Mouse (Mus musculus): ENCODE data around the gene Ablim1. TPM values are rescaled to one million over a fixed set of nuclear protein-coding genes. Genes with fewer than 3 reads are reported as not detected.

Ablim1 gene
- polyA plus RNA-seq, 1 experiment from 2014 or later: 116 TPM

DNA sequence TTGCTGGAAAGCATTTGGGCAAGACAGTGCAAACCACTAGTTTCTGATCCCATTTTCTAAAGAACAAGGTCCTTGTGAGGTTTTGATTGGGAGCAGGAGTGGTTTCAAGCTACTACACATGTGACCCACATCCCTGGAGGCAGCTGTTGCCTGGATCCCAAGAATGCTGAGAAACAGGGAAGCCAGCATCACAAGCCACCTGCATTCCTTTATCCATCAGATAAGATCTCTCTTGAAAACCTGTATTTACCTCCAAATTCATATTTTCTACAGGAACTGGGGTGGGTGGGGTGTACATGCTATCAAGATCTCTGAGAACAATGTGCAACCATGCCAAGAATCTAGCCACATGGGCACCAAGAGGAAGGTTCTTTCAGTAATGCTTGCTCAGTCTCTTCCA, 139.6 kb downstream of the Ablim1 start:
- Histone ChIP-seq H3K4me1 (peaks cover 14% of the 10 kb centered on the region), H3K4me3 (no peak overlapping the region), H3K27me3 (no peaks in the 10 kb centered on the region), H3K27ac (0 out of 2 replicates have a peak overlapping the region, but pooled peaks have one; percentile 43), H3K9ac (no peak overlapping the region), H3K9me3 (no peaks in the 10 kb centered on the region), H3K4me2 (no peak overlapping the region), H3K36me3 (no peaks in the 10 kb centered on the region)
- ATAC-seq (ENCODE audit: insufficient number of reproducible peaks, low FRiP score, low TSS enrichment, low read depth): no peak

DNA sequence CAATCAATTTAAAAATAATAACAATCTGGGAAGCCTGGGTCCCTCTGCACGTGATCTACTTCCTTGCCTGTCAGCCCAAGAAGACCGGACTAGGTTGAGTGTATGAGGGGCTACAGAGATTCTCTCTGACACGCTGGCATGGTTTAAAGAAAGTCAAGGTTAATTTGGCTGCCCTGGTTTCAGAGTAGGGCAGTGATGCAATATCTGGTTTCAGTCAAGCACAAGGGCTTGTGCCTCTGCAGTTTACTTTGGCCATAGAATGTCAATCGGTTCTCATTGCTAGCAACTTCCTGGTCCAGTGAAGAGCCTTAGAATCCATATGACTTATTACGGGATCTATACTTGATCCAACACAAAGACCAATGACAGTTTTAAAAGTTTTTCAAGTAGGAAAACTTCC, 140.2 kb downstream of the Ablim1 start:
- H3K27ac ChIP-seq: 0 out of 2 replicates have a peak overlapping the region, but pooled peaks have one; percentile 43
- 68% methylated on average over 5 of the region's 5 CpGs for WGBS
- H3K4me2 ChIP-seq: no peak overlapping the region
- peaks cover 11% of the 10 kb centered on the region for H3K4me1 ChIP-seq
- no peak for ATAC-seq (ENCODE audit: insufficient number of reproducible peaks, low FRiP score, low TSS enrichment, low read depth)
- no peak overlapping the region for H3K4me3 ChIP-seq
- H3K27me3 ChIP-seq: no peaks in the 10 kb centered on the region
- no peaks in the 10 kb centered on the region for H3K36me3 ChIP-seq
- no peaks in the 10 kb centered on the region for H3K9me3 ChIP-seq
- no peak overlapping the region for H3K9ac ChIP-seq

DNA sequence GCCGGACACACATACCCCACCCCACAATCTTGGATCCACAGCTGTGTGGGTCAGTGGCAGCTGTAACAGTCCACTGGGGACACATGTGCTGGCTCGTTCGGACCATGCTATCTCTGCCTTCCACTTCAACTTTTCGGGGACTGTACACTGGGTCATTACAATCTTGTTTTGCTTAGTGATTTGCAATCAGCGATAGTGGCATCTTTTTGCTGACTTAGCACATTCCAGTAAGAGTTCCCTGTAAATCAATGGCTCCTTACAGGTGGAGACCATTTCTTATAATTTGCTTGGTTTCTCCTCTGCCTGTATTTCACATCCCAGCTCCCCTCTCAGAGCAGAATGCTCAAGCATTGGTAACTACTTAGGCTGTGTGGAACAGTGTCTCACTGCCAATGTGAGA, 140.7 kb downstream of the Ablim1 start:
- 0 out of 2 replicates have a peak, but pooled peaks cover 6% of the 10 kb centered on the region for H3K4me1 ChIP-seq
- H3K4me3 ChIP-seq: no peak overlapping the region
- no peak overlapping the region for H3K27ac ChIP-seq
- H3K9me3 ChIP-seq: no peaks in the 10 kb centered on the region
- ATAC-seq (ENCODE audit: insufficient number of reproducible peaks, low FRiP score, low TSS enrichment, low read depth): no peak
- H3K36me3 ChIP-seq: no peaks in the 10 kb centered on the region
- WGBS: 79% methylated on average over 5 of the region's 5 CpGs
- no peak overlapping the region for H3K9ac ChIP-seq
- H3K27me3 ChIP-seq: no peaks in the 10 kb centered on the region
- no peak overlapping the region for H3K4me2 ChIP-seq

DNA sequence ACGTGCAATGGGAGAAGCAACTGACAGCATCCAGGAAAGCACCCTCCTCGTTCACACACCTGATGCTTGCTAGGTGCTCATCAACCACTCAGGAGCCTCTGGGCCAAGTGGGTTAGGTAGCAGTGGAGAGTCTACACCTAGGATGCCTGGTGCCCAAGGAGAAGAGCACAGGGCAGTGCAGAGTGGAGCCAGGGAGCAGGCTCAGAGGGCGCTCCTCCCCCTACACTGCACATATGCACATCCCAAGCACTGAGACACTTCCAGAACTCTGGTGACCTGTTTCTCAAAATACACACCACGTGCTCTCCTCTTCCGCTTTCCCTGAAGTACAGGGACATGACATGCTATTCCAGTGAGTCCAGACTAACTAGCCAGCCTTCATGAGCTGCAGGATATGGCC, 142.4 kb downstream of the Ablim1 start:
- Histone ChIP-seq H3K4me2 (no peak overlapping the region), H3K27me3 (no peaks in the 10 kb centered on the region), H3K27ac (no peak overlapping the region), H3K9me3 (no peaks in the 10 kb centered on the region), H3K9ac (no peak overlapping the region), H3K36me3 (no peaks in the 10 kb centered on the region), H3K4me3 (no peak overlapping the region), H3K4me1 (0 out of 2 replicates have a peak, but pooled peaks cover 6% of the 10 kb centered on the region)
- no peak for ATAC-seq (ENCODE audit: insufficient number of reproducible peaks, low FRiP score, low TSS enrichment, low read depth)
- 85% methylated on average over 5 of the region's 5 CpGs for WGBS

DNA sequence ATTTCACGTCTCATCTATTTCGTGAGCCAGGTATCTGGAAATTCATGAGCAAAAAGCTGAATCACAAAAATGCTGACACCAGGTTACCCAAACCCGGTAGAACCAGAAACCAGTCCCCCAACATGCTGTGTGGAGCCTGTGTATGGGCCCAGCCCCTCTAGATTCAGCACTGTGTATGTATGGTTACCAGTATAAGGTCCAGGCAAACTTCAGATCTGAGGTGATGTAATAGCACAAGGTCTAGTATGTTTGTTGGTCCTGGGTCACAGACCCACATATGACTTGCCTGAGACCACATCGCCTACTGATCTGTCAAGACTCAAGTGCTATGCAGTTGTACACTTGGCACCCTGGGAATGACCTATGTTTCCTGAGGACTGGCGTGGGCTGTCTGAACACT, 143.8 kb downstream of the Ablim1 start:
- Histone ChIP-seq H3K4me3 (no peak overlapping the region), H3K4me2 (no peak overlapping the region), H3K4me1 (0 out of 2 replicates have a peak, but pooled peaks cover 6% of the 10 kb centered on the region), H3K27me3 (no peaks in the 10 kb centered on the region), H3K9ac (no peak overlapping the region), H3K36me3 (no peaks in the 10 kb centered on the region), H3K9me3 (no peaks in the 10 kb centered on the region), H3K27ac (no peak overlapping the region)
- WGBS: 81% methylated on average over 5 of the region's 5 CpGs
- ATAC-seq (ENCODE audit: insufficient number of reproducible peaks, low FRiP score, low TSS enrichment, low read depth): no peak

DNA sequence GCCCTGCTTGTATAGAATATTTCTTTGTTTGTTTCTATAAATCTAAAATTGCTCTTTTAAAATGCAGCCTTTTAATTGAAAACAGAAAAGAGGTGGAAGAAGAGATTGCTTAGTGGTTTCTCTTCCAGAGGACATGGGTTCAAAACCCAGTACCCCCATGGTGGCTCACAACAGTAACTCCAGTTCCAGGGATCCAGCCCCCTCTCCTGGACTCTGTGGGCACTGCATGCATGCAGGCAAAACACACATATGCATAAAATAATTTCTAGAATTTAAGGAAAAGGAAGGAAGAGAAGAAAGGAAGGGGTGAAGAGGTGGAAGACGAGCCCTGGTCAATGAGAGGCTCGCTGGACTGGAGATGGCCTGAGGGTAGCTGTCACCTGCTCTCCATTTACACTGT, 145.2 kb downstream of the Ablim1 start:
- 78% methylated on average over 2 of the region's 2 CpGs for WGBS
- Histone ChIP-seq H3K4me2 (no peak overlapping the region), H3K27me3 (no peaks in the 10 kb centered on the region), H3K9me3 (no peaks in the 10 kb centered on the region), H3K4me3 (no peak overlapping the region), H3K9ac (no peak overlapping the region), H3K36me3 (no peaks in the 10 kb centered on the region), H3K4me1 (0 out of 2 replicates have a peak, but pooled peaks cover 5% of the 10 kb centered on the region), H3K27ac (no peak overlapping the region)
- ATAC-seq (ENCODE audit: insufficient number of reproducible peaks, low FRiP score, low TSS enrichment, low read depth): no peak

DNA sequence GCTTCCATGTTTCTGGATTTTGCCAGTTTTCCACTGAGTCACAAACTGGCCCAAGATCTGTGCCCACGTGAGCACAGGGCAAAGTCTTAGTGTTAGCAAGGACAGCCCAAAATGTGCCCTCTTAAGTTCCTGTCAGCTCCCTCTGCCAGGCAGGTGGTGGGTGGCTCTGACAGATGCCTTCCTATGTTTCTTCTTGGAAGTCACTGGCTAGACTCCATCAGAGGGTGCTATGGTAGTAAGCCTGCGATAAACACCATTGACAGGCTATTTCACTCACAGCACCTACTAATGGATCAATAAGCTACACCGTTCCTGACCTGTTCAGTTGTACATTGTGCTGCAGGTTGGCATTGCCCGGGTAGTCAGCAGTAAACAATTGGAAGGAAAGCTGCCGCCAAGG, 147.0 kb downstream of the Ablim1 start:
- H3K4me2 ChIP-seq: no peak overlapping the region
- peaks cover 4% of the 10 kb centered on the region; the same call in 1 of the 2 replicates for H3K4me1 ChIP-seq
- no peak for ATAC-seq (ENCODE audit: insufficient number of reproducible peaks, low FRiP score, low TSS enrichment, low read depth)
- no peak overlapping the region for H3K27ac ChIP-seq
- H3K4me3 ChIP-seq: no peak overlapping the region
- no peaks in the 10 kb centered on the region for H3K27me3 ChIP-seq
- no peaks in the 10 kb centered on the region for H3K9me3 ChIP-seq
- no peaks in the 10 kb centered on the region for H3K36me3 ChIP-seq
- 82% methylated on average over 5 of the region's 5 CpGs for WGBS
- H3K9ac ChIP-seq: no peak overlapping the region

DNA sequence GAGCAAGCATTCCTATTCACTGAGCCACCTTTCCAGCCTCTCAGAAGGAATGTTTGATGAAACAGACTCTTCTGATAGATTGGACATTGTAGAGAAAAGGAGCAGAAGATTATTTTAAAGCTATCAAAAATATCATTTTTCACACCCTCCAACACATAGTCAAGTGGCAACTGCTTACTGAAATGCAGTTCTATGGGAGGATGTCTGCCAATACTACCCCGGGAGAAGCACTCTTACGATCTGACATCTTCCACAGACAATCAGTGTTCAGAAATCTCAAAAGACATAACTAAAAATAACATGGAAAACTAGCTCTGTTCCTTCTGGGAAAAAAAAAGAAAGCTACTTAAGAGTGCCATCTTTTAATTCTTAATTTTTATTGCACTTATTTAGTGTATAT, 149.8 kb downstream of the Ablim1 start:
- Histone ChIP-seq H3K4me1 (peaks cover 9% of the 10 kb centered on the region), H3K9me3 (no peaks in the 10 kb centered on the region), H3K27ac (no peak overlapping the region), H3K36me3 (no peaks in the 10 kb centered on the region), H3K4me3 (no peak overlapping the region), H3K9ac (no peak overlapping the region), H3K27me3 (no peaks in the 10 kb centered on the region), H3K4me2 (no peak overlapping the region)
- WGBS: 80% methylated on average over 2 of the region's 2 CpGs
- ATAC-seq (ENCODE audit: insufficient number of reproducible peaks, low FRiP score, low TSS enrichment, low read depth): no peak

DNA sequence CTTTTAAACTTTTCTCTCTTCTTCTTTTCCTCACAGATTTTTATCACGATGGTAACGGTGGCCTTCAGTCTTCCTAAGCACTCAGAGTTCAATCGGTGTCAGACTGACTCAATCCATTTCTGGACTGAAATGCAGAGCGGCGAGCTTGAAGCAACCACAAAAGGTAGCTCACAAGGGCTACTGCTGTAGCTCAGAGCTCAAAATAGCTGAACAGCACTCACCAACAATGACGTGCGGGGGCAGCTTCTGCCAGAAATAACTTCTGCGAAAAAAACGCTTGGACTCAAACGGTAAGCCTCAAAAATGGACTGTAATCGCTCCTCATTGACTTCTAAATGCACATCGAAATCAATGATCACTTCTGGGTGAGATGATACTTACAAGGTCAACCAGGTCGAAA, 151.4 kb downstream of the Ablim1 start:
- Histone ChIP-seq H3K27ac (no peak overlapping the region), H3K4me1 (peaks cover 9% of the 10 kb centered on the region), H3K36me3 (no peaks in the 10 kb centered on the region), H3K4me2 (no peak overlapping the region), H3K9ac (no peak overlapping the region), H3K27me3 (no peaks in the 10 kb centered on the region), H3K4me3 (no peak overlapping the region), H3K9me3 (no peaks in the 10 kb centered on the region)
- 81% methylated on average over 13 of the region's 13 CpGs for WGBS
- ATAC-seq (ENCODE audit: insufficient number of reproducible peaks, low FRiP score, low TSS enrichment, low read depth): no peak

DNA sequence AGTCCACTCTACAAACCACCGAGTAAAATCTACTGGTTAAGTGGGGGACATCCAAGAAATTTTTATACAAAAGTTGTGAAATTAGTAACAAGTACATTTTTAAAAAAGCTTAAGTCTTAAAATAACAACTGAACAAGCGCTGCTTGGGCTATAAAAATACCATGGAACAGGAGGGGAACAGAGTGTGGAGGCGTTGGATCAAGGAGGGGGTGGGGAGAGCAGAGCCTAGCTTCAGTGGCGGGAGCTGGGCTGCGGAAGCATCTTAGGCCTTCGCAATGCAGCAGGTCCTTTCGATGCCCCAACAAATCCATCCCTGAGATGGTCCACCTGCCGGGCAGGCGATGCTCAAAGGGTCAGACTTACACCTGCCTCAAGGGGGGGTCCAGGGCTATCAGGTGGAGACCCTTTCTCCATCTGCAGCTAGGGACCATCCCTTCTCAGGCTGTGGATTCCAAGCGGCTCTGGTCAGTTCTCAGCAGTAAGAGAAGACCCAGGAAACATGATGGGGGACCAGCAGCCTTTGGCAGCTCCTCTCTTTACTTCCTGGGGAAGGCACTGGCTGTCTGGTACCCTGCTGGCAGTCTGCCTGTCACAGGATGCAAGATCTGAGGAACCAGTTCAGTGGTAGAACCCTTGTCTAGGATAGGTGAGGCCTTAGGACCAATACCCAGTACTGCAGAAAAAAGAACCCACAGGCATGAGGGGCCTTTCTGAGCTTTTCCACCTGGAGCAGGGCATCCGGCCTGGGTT, 152.6 kb downstream of the Ablim1 start:
- H3K4me1 ChIP-seq: peaks cover 16% of the 10 kb centered on the region
- ATAC-seq (ENCODE audit: insufficient number of reproducible peaks, low FRiP score, low TSS enrichment, low read depth): no peak
- no peak overlapping the region for H3K27ac ChIP-seq
- 67% methylated on average over 11 of the region's 11 CpGs for WGBS
- H3K27me3 ChIP-seq: no peaks in the 10 kb centered on the region
- H3K4me2 ChIP-seq: no peak overlapping the region
- no peak overlapping the region for H3K9ac ChIP-seq
- no peaks in the 10 kb centered on the region for H3K36me3 ChIP-seq
- H3K9me3 ChIP-seq: no peaks in the 10 kb centered on the region
- no peak overlapping the region for H3K4me3 ChIP-seq

DNA sequence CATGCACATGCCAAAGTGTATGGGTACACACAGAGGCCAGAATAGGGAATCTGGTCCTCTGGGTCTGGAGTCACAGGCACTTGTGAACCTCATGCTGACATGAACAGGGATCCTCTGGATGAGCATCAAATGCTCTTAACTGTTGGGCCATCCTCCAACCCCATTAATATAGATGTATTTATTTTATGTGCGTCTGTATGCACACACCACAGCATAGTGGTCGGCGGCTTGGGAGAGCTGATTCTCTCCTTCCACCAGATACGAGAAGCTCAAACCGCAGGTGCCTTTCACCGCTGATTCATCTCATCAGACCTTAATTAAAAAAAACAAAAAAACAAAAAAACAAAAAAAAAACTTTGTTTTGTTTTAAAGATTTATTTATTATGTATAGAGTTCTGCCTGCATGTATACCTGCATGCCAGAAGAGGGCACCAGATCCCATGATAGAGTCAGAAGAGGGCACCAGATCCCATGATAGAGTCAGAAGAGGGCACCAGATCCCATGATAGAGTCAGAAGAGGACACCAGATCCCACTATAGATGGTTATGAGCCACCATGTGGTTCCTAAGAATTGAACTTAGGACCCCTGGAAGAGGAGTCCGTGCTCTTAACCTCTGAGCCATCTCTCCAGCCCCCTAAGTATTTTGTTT, 153.6 kb downstream of the Ablim1 start:
- Histone ChIP-seq H3K4me2 (no peak overlapping the region), H3K36me3 (no peaks in the 10 kb centered on the region), H3K4me3 (no peak overlapping the region), H3K4me1 (peaks cover 22% of the 10 kb centered on the region), H3K9ac (no peak overlapping the region), H3K27ac (no peak overlapping the region), H3K9me3 (no peaks in the 10 kb centered on the region), H3K27me3 (no peaks in the 10 kb centered on the region)
- 65% methylated on average over 7 of the region's 7 CpGs for WGBS
- ATAC-seq (ENCODE audit: insufficient number of reproducible peaks, low FRiP score, low TSS enrichment, low read depth): no peak

DNA sequence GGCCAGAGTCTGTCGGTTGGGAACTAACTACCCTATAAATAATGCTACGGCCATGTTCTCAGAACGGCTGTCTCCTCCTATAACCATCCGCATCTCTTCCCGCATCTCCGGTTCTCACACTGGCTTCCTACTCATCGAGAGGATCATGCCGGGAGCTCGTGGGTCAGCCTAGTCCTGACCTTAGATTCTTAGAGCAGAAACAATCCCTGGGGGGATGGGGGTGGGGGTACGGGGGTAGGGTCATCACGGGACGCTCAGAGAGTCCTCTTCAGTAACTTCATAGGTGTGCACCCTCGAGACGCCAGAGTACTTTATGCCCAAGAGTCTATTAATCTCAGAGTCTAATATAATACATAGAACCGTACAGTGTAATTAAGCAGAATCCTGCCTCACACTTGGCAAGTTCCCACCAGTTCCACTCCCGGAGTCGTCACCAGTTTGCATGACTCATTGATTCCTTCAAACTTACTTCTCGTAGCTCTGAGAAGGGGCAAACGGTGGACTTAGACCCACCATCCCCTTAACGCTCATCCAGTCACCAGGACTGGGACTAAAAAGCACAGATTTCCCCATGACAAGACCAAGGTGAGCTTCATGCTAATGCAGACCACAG, 156.9 kb downstream of the Ablim1 start:
- Histone ChIP-seq H3K4me1 (peaks cover 40% of the 10 kb centered on the region), H3K9ac (no peak overlapping the region), H3K4me2 (no peak overlapping the region), H3K9me3 (no peaks in the 10 kb centered on the region), H3K4me3 (no peak overlapping the region), H3K27me3 (0 out of 2 replicates have a peak, but pooled peaks cover 4% of the 10 kb centered on the region), H3K27ac (peak overlapping the region; percentile 3; the same call in 1 of the 2 replicates), H3K36me3 (no peaks in the 10 kb centered on the region)
- no peak for ATAC-seq (ENCODE audit: insufficient number of reproducible peaks, low FRiP score, low TSS enrichment, low read depth)
- 61% methylated on average over 20 of the region's 20 CpGs for WGBS
